Mouse (Mus musculus): ENCODE measurements around the gene Agap2. TPM values are rescaled to one million over a fixed set of nuclear protein-coding genes. Genes with fewer than 3 reads are reported as not detected.

Gene Agap2
- polyA plus RNA-seq, 1 experiment = 0.85 TPM

DNA sequence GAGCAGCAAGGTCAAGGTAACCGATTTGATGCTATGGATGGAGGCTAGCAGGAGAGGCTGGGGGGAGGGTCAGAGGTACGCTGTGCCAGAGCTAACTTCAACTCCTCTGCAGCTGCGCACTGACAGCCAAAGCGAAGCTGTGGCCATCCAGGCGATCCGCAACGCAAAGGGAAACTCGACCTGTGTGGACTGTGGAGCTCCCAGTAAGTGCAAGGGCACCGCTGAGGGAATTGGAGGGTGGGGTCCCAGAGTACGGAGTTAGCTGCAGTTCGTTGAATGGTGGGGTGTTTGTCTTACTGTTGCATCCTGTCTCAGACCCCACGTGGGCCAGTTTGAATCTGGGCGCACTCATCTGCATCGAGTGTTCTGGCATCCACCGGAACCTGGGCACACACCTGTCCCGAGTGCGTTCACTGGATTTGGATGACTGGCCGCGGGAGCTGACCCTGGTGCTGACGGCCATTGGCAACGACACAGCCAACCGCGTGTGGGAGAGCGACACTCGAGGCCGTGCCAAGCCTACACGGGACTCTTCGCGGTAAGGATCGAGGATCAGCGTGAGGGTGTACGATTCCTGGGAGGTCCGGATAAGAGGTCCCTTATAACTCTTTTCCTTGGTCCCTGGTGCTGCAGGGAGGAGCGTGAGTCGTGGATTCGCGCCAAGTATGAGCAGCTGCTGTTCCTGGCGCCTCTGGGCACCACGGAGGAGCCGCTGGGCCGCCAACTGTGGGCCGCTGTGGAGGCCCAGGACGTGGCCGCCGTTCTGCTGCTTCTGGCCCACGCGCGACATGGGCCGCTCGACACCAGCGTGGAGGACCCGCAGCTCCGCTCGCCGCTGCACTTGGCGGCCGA, 15.7 kb downstream of the Agap2 start:
- no peaks in the 10 kb centered on the region for H3K4me1 ChIP-seq (ENCODE audit: control insufficient read depth, insufficient read depth, low read length)
- no peak overlapping the region for H3K9ac ChIP-seq (ENCODE audit: low read depth, poor library complexity, severe bottlenecking)
- no peaks in the 10 kb centered on the region for H3K36me3 ChIP-seq (ENCODE audit: control insufficient read depth, insufficient read depth, low read length, poor library complexity, severe bottlenecking)
- peak overlapping the region; percentile 24 for H3K4me3 ChIP-seq (ENCODE audit: low read depth, low read length)
- no peaks in the 10 kb centered on the region for H3K9me3 ChIP-seq (replicated peaks; ENCODE audit: control insufficient read depth, insufficient read depth, low read length, poor library complexity, severe bottlenecking)
- peaks cover 2% of the 10 kb centered on the region; the same call in 1 of the 2 replicates for H3K27me3 ChIP-seq (ENCODE audit: control insufficient read depth, insufficient read depth, low read length, poor library complexity, severe bottlenecking)
- H3K27ac ChIP-seq (ENCODE audit: insufficient read depth, low read length) = no peak overlapping the region
- TF ChIP-seq POLR2A (IDR thresholded peaks at IDR 0.05; ENCODE audit: insufficient read depth, low read length) = no peak
- no peak for TF ChIP-seq EP300 (IDR thresholded peaks at IDR 0.05; ENCODE audit: insufficient read depth, low read depth, low read length)
- no peak for TF ChIP-seq CTCF (IDR thresholded peaks at IDR 0.05; ENCODE audit: low read depth, low read length)

- Histone ChIP-seq H3K4me1 (ENCODE audit: control insufficient read depth, insufficient read depth, low read length) (no peaks in the 10 kb centered on the region), H3K9ac (ENCODE audit: low read depth, poor library complexity, severe bottlenecking) (no peak overlapping the region), H3K36me3 (ENCODE audit: control insufficient read depth, insufficient read depth, low read length, poor library complexity, severe bottlenecking) (no peaks in the 10 kb centered on the region), H3K27me3 (ENCODE audit: control insufficient read depth, insufficient read depth, low read length, poor library complexity, severe bottlenecking) (peaks cover 2% of the 10 kb centered on the region; the same call in 1 of the 2 replicates), H3K4me3 (ENCODE audit: low read depth, low read length) (peak overlapping the region; percentile 24), H3K27ac (ENCODE audit: insufficient read depth, low read length) (no peak overlapping the region), H3K9me3 (replicated peaks; ENCODE audit: control insufficient read depth, insufficient read depth, low read length, poor library complexity, severe bottlenecking) (no peaks in the 10 kb centered on the region)
- TF ChIP-seq EP300 (IDR thresholded peaks at IDR 0.05; ENCODE audit: insufficient read depth, low read depth, low read length) (no peak), CTCF (IDR thresholded peaks at IDR 0.05; ENCODE audit: low read depth, low read length) (no peak), POLR2A (IDR thresholded peaks at IDR 0.05; ENCODE audit: insufficient read depth, low read length) (no peak)
Observed at GRCm38 (mm10) chr10:127091507-127092396, 16.7 kb downstream of the Agap2 start.

DNA sequence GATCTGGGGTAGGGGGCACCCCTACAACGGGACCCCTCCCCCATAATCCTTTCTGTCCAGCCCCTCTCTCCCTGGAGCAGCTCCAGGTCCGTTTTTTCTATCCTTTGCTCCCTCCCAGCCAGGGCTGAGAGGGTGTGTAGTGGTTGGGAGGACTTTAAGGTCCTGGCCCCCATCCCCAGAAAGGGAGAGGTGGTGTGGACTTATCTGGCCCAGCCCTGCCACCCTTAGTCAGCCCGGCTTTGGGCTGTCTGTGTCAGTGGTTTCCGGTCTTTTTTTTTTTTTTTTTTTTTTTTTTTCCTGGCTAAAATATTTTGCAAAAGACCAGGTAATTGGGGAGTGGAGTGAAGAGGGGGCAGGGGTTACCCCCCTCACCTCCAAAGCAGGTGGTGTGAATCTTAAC, 17.7 kb downstream of the Agap2 start:
- Histone ChIP-seq H3K9ac (ENCODE audit: low read depth, poor library complexity, severe bottlenecking) (no peak overlapping the region), H3K4me3 (ENCODE audit: low read depth, low read length) (no peak overlapping the region), H3K9me3 (replicated peaks; ENCODE audit: control insufficient read depth, insufficient read depth, low read length, poor library complexity, severe bottlenecking) (no peaks in the 10 kb centered on the region), H3K27ac (ENCODE audit: insufficient read depth, low read length) (no peak overlapping the region), H3K4me1 (ENCODE audit: control insufficient read depth, insufficient read depth, low read length) (no peaks in the 10 kb centered on the region), H3K27me3 (ENCODE audit: control insufficient read depth, insufficient read depth, low read length, poor library complexity, severe bottlenecking) (peaks cover 2% of the 10 kb centered on the region; the same call in 1 of the 2 replicates), H3K36me3 (ENCODE audit: control insufficient read depth, insufficient read depth, low read length, poor library complexity, severe bottlenecking) (no peaks in the 10 kb centered on the region)
- TF ChIP-seq POLR2A (IDR thresholded peaks at IDR 0.05; ENCODE audit: insufficient read depth, low read length) = no peak

DNA sequence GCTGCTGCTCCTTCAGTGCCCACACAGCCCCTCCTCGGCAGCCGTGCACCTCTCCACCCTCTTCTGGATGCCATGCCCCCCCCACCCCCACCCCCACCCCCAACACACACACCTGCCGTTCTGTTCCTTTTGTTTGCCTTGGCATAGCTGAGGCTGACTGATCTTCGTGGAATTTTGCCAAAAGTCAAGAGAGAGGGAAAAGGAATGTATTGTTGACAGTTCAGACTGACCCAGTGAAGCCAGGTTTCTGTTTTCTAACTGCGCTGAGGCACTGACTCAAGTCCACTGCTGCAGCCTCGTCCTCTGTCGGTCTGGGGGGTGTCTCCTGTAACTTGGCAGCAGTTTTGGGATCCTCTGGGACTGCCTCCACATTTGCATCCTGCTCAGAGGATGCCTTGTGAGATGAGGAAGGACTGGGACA, 19.3 kb downstream of the Agap2 start:
- Histone ChIP-seq H3K27ac (ENCODE audit: insufficient read depth, low read length) (no peak overlapping the region), H3K9ac (ENCODE audit: low read depth, poor library complexity, severe bottlenecking) (no peak overlapping the region), H3K9me3 (replicated peaks; ENCODE audit: control insufficient read depth, insufficient read depth, low read length, poor library complexity, severe bottlenecking) (no peaks in the 10 kb centered on the region), H3K4me3 (ENCODE audit: low read depth, low read length) (no peak overlapping the region), H3K36me3 (ENCODE audit: control insufficient read depth, insufficient read depth, low read length, poor library complexity, severe bottlenecking) (no peaks in the 10 kb centered on the region), H3K27me3 (ENCODE audit: control insufficient read depth, insufficient read depth, low read length, poor library complexity, severe bottlenecking) (peaks cover 2% of the 10 kb centered on the region; the same call in 1 of the 2 replicates), H3K4me1 (ENCODE audit: control insufficient read depth, insufficient read depth, low read length) (no peaks in the 10 kb centered on the region)
- no peak for TF ChIP-seq POLR2A (IDR thresholded peaks at IDR 0.05; ENCODE audit: insufficient read depth, low read length)
- no peak for TF ChIP-seq EP300 (IDR thresholded peaks at IDR 0.05; ENCODE audit: insufficient read depth, low read depth, low read length)
- TF ChIP-seq CTCF (IDR thresholded peaks at IDR 0.05; ENCODE audit: low read depth, low read length) = no peak

DNA sequence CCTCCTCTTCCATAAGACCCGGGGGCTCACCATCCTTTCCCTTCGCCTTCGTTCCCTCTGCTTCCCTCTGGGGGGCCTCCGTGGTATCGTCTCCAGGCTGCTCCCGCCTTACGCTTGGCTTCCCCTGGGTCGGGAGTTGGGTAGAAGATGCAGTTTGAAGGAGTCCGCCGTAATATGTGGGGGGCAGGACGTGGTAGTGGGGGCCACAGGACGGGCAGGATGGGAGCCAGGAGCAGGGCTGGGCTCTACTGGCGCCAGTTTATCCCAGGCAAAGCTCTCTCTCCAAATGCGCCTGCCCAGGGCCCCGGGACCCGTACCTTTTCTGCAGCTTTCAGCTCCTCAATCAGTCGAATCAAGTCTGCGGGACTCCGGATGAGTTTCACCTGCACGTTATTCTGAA, 23.4 kb downstream of the Agap2 start:
- H3K9ac ChIP-seq (ENCODE audit: low read depth, poor library complexity, severe bottlenecking) = no peak overlapping the region
- no peak overlapping the region for H3K4me3 ChIP-seq (ENCODE audit: low read depth, low read length)

More for the DNA sequence above, 23.4 kb downstream of the Agap2 start:
- TF ChIP-seq EP300 (IDR thresholded peaks at IDR 0.05; ENCODE audit: insufficient read depth, low read depth, low read length) (no peak), CTCF (IDR thresholded peaks at IDR 0.05; ENCODE audit: low read depth, low read length) (peak; percentile 1), POLR2A (IDR thresholded peaks at IDR 0.05; ENCODE audit: insufficient read depth, low read length) (no peak)
- H3K4me1 ChIP-seq (ENCODE audit: control insufficient read depth, insufficient read depth, low read length) = no peaks in the 10 kb centered on the region
- no peak overlapping the region for H3K27ac ChIP-seq (ENCODE audit: insufficient read depth, low read length)
- H3K27me3 ChIP-seq (ENCODE audit: control insufficient read depth, insufficient read depth, low read length, poor library complexity, severe bottlenecking) = no peaks in the 10 kb centered on the region
- no peaks in the 10 kb centered on the region for H3K36me3 ChIP-seq (ENCODE audit: control insufficient read depth, insufficient read depth, low read length, poor library complexity, severe bottlenecking)
- no peaks in the 10 kb centered on the region for H3K9me3 ChIP-seq (replicated peaks; ENCODE audit: control insufficient read depth, insufficient read depth, low read length, poor library complexity, severe bottlenecking)

Data from ES-Bruce4 (cell line).